Mouse (Mus musculus) heart, embryonic 15.5 days (tissue): Measurements from ENCODE around the gene Arf3. TPM values are rescaled to one million over a fixed set of nuclear protein-coding genes. Genes with fewer than 3 reads are reported as not detected.
A peak's percentile ranks its signal among the peaks of the same experiment; 100 is the strongest.

ENCODE experiments used
- ATAC-seq: fragments of 200-750 bp; cut with Nextera tagmentation; replicated peaks from 2 replicates; pipeline ENCODE4 v1.8.0; 2017; ENCODE audit warnings: low read depth, moderate TSS enrichment; ENCODE audit not compliant: insufficient number of reproducible peaks, insufficient read depth, low FRiP score
- H3K27ac ChIP-seq: fragments of 300-500 bp; sonication (generic); 2 replicates; pipeline ENCODE4 v1.5.1; 2015; ENCODE audit warnings: mild to moderate bottlenecking, inconsistent platforms
- H3K27me3 ChIP-seq: fragments of 300-500 bp; sonication (generic); 2 replicates; pipeline ENCODE4 v1.6.1; 2015; ENCODE audit warnings: inconsistent platforms
- H3K36me3 ChIP-seq: fragments of 300-500 bp; sonication (generic); 2 replicates; pipeline ENCODE4 v1.6.1; 2015; ENCODE audit warnings: mild to moderate bottlenecking, inconsistent platforms
- H3K4me1 ChIP-seq: fragments of 300-500 bp; sonication (generic); replicated peaks from 2 replicates; pipeline ENCODE4 v1.6.1; 2015; ENCODE audit warnings: inconsistent platforms
- H3K4me2 ChIP-seq: fragments of 300-500 bp; sonication (generic); 2 replicates; pipeline ENCODE4 v1.6.1; 2015; ENCODE audit warnings: inconsistent platforms, mild to moderate bottlenecking, moderate library complexity
- H3K4me3 ChIP-seq: fragments of 300-500 bp; sonication (generic); 2 replicates; pipeline ENCODE4 v1.5.1; 2015; ENCODE audit warnings: mild to moderate bottlenecking, inconsistent platforms
- H3K9ac ChIP-seq: fragments of 300-500 bp; sonication (generic); 2 replicates; pipeline ENCODE4 v1.6.1; 2015; ENCODE audit warnings: mild to moderate bottlenecking, inconsistent platforms
- H3K9me3 ChIP-seq: fragments of 300-500 bp; sonication (generic); replicated peaks from 2 replicates; pipeline ENCODE4 v1.6.1; 2016; ENCODE audit warnings: inconsistent platforms
- WGBS: fragments of 180-500 bp; shearing (Covaris S2); methylation state at CpG from one replicate; pipeline ENCODE4 v1.1.7; 2015; ENCODE audit warnings: mixed read lengths; 5-methylcytosine and 5-hydroxymethylcytosine counted together
- polyA plus RNA-seq: library from polyadenylated mRNA; unstranded; fragments of >200 nt; fragmentation: Nextera tagmentation; extraction: Ambion mirVana; gene quantifications from 2 replicates; pipeline ENCODE4 v1.2.1, GENCODE M21; 2015

Arf3 gene
- polyA plus RNA-seq, 1 experiment from 2014 or later, result 29.5 TPM

DNA sequence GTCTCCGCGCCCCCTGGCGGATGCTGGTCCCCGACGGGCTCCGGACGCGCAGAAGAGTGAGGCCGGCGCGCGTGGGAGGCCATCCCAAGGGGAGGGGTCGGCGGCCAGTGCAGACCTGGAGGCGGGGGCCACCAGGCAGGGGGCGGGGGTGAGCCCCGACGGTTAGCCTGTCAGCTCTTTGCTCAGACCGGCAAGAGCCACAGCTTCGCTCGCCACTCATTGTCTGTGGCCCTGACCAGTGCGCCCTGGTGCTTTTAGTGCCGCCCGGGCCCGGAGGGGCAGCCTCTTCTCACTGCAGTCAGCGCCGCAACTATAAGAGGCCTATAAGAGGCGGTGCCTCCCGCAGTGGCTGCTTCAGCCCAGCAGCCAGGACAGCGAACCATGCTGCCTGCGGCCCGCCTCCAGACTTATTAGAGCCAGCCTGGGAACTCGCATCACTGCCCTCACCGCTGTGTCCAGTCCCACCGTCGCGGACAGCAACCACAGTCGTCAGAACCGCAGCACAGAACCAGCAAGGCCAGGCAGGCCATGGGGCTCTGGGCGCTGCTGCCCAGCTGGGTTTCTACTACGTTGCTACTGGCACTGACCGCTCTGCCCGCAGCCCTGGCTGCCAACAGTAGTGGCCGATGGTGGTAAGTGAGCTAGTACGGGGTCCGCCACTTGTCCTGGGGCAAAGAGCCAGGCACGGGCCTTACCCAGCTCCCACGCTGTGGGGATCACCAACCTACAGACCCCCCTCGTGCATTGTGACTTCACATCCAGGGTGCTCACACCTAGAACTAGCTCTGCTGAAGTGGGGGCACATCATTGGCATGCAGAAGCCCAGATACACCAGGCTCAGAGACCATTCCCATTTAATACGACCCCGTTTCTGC lies 26.9 kb upstream of the Arf3 start, which contains the start of gene Wnt1:
Wnt1 (plus strand) TSS at position 197 of the 875 bp plus-strand sequence.
- Histone ChIP-seq H3K9me3 (no peaks in the 10 kb centered on the region), H3K4me2 (peak within 1 kb of the TSS; percentile 60), H3K36me3 (no peaks in the 10 kb centered on the region), H3K4me3 (peak within 1 kb of the TSS; percentile 35), H3K9ac (peak within 1 kb of the TSS; percentile 28; the same call in 1 of the 2 replicates), H3K27me3 (peaks cover 89% of the 10 kb centered on the region), H3K27ac (no peak within 1 kb of the TSS), H3K4me1 (peaks cover 41% of the 10 kb centered on the region)
- ATAC-seq, result peak; percentile 34; the same call in 1 of the 2 replicates
- 4% methylated on average over 51 of the region's 51 CpGs for WGBS

GRCm38 (mm10) chr15:98788972-98789660 lies 26.1 kb upstream of the Arf3 start:
- H3K4me1 ChIP-seq, result peaks cover 41% of the 10 kb centered on the region
- no peak overlapping the region for H3K27ac ChIP-seq
- no peak overlapping the region for H3K9ac ChIP-seq
- 0 out of 2 replicates have a peak, but pooled peaks have one; percentile 19 for ATAC-seq
- H3K9me3 ChIP-seq, result no peaks in the 10 kb centered on the region
- H3K4me2 ChIP-seq, result peak overlapping the region; percentile 51
- no peaks in the 10 kb centered on the region for H3K36me3 ChIP-seq
- 10% methylated on average over 24 of the region's 24 CpGs for WGBS
- H3K4me3 ChIP-seq, result peak overlapping the region; percentile 29
- peaks cover 81% of the 10 kb centered on the region for H3K27me3 ChIP-seq

DNA sequence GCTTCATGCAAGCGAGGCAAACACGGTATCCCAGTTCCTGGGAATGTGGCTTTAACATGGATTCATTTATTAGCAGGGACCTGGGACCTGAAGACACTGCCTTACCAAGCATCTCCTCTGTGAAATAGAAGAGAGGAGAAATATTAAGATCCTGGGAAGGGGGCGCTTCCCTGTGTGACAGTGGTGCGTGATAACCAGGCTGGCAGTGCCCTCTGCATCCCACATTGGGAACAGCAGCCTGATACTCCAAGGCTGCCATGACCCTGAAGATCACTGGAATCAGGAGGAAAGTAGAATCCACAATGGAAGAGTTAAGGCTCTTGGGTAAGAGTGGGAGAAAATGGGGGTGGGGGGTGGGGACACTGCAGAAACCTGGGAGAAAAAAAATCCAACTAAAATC lies 24.9 kb upstream of the Arf3 start:
- ATAC-seq, result no peak

GRCm38 (mm10) chr15:98785744-98786143 lies 22.7 kb upstream of the Arf3 start:
- no peak overlapping the region for H3K9ac ChIP-seq
- no peak overlapping the region for H3K4me2 ChIP-seq
- no peak overlapping the region for H3K4me3 ChIP-seq
- H3K36me3 ChIP-seq, result no peaks in the 10 kb centered on the region
- peaks cover 13% of the 10 kb centered on the region for H3K4me1 ChIP-seq
- no peaks in the 10 kb centered on the region for H3K9me3 ChIP-seq
- ATAC-seq, result no peak
- 38% methylated on average over 7 of the region's 7 CpGs for WGBS
- H3K27ac ChIP-seq, result no peak overlapping the region
- H3K27me3 ChIP-seq, result peaks cover 66% of the 10 kb centered on the region

More for the DNA sequence above, 24.9 kb upstream of the Arf3 start:
- peaks cover 69% of the 10 kb centered on the region for H3K27me3 ChIP-seq
- H3K36me3 ChIP-seq, result no peaks in the 10 kb centered on the region
- H3K4me3 ChIP-seq, result no peak overlapping the region
- WGBS, result 30% methylated on average over 4 of the region's 4 CpGs
- no peak overlapping the region for H3K27ac ChIP-seq
- peaks cover 35% of the 10 kb centered on the region for H3K4me1 ChIP-seq
- H3K9me3 ChIP-seq, result no peaks in the 10 kb centered on the region
- H3K9ac ChIP-seq, result no peak overlapping the region
- H3K4me2 ChIP-seq, result no peak overlapping the region

DNA sequence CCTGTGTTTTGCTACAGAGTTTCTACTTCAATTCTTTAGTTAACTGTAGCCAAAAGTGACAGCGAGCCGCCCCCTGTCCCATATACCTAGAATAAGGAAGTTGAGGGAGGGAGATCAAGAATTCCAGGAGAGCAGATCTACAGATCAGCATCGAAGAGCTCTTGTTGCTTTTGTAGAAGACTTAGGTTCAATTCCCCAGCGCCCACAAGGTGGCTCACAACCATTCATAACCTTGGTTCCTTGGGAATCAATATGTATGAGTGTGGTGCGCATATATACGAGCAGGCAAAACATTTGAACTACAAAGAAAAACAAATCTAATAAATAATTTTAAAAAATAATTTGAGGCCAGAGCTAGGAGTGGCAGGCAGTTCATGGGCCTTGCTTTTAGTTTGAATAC lies 18.2 kb upstream of the Arf3 start:
- Histone ChIP-seq H3K4me2 (no peak overlapping the region), H3K4me1 (peaks cover 36% of the 10 kb centered on the region), H3K27me3 (peaks cover 67% of the 10 kb centered on the region), H3K9me3 (no peaks in the 10 kb centered on the region), H3K9ac (no peak overlapping the region), H3K27ac (no peak overlapping the region), H3K4me3 (no peak overlapping the region), H3K36me3 (no peaks in the 10 kb centered on the region)
- 32% methylated on average over 6 of the region's 6 CpGs for WGBS
- no peak for ATAC-seq

GRCm38 (mm10) chr15:98780573-98780972 lies 17.6 kb upstream of the Arf3 start:
- Histone ChIP-seq H3K9ac (no peak overlapping the region), H3K4me1 (peaks cover 41% of the 10 kb centered on the region), H3K27me3 (peaks cover 70% of the 10 kb centered on the region), H3K27ac (no peak overlapping the region), H3K4me2 (no peak overlapping the region), H3K4me3 (no peak overlapping the region), H3K9me3 (no peaks in the 10 kb centered on the region), H3K36me3 (no peaks in the 10 kb centered on the region)
- 6% methylated on average over 13 of the region's 13 CpGs for WGBS
- ATAC-seq, result no peak; the same call in 1 of the 2 replicates

DNA sequence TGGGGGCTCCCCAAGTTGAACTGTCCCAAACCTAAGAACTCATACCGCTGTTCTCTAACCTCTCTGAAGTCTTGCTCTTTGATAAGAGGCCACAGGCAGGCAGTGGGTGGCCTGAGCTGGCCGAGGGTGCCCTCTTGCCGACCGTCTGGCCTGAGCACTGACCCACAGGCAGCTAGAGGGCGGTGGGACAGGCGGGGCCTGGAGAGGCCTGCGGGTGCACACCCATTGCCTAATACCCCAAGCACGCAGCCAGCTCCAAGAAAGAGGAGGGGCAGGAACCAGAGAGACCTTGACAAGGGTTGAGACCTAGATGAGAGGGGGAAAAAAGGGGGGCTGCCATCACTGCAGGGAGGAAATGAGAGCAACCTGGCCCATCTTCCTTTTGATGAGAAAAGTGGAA lies 17.1 kb upstream of the Arf3 start:
- Histone ChIP-seq H3K9ac (no peak overlapping the region), H3K9me3 (no peaks in the 10 kb centered on the region), H3K4me2 (no peak overlapping the region), H3K27me3 (peaks cover 75% of the 10 kb centered on the region), H3K27ac (no peak overlapping the region), H3K4me3 (no peak overlapping the region), H3K4me1 (peaks cover 41% of the 10 kb centered on the region), H3K36me3 (no peaks in the 10 kb centered on the region)
- WGBS, result 11% methylated on average over 8 of the region's 8 CpGs
- no peak for ATAC-seq

DNA sequence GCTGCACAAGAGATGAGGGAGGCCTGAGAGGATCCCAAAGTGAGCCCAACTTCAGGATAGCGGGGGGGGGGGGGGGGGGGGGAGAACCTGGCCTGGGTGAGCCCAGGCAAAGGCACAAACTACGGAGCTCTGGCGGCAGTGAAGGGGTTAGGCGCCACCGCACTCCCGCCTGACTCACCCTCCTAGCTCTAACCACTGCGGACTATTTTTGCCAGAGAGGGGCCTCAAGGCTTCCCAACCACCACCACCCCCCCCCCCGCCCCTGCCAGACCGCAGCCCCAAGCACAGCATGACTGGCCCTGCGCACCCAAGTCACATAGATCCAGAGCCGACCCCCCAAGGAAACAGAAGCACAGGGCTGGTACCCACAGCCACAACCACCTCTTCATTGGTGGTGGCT lies 15.8 kb upstream of the Arf3 start:
- H3K4me3 ChIP-seq, result peak overlapping the region; percentile 39; the same call in 1 of the 2 replicates
- peak overlapping the region; percentile 66; the same call in 1 of the 2 replicates for H3K4me2 ChIP-seq
- ATAC-seq, result no peak
- no peaks in the 10 kb centered on the region for H3K9me3 ChIP-seq
- no peak overlapping the region for H3K27ac ChIP-seq
- 5% methylated on average over 6 of the region's 11 CpGs for WGBS
- H3K27me3 ChIP-seq, result peaks cover 88% of the 10 kb centered on the region
- peaks cover 45% of the 10 kb centered on the region for H3K4me1 ChIP-seq
- no peaks in the 10 kb centered on the region for H3K36me3 ChIP-seq
- no peak overlapping the region for H3K9ac ChIP-seq

DNA sequence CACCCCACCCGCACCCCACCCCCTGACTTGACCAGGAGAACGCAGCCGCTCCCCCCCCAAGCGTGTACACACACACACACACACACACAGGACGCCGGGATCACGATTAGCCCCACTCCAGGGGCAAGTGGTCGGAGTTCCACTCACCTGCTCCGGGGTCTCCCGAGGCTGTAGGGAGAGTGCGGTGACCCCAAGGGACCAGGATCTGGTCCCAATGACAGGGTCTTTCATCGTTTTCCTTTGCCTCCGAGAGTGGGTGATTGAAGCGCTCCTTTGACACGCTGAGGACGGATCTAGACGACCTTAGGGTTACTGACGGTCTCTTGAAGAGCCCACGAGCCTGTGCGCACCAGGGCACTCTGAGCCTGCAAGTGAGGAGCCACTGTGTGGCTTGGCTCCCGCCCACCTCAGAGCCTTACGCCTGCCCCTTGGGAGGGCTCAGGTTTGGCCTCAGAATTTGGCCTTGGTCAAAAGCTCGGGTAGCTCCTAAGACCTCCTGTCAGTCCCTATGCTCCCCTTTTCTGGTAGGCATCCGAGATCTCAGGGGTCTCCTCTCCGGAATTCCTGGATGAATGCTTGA lies 15.3 kb upstream of the Arf3 start:
- H3K9ac ChIP-seq, result 0 out of 2 replicates have a peak overlapping the region, but pooled peaks have one; percentile 31
- H3K36me3 ChIP-seq, result no peaks in the 10 kb centered on the region
- peaks cover 46% of the 10 kb centered on the region for H3K4me1 ChIP-seq
- H3K4me2 ChIP-seq, result peak overlapping the region; percentile 66
- no peaks in the 10 kb centered on the region for H3K9me3 ChIP-seq
- peak overlapping the region; percentile 39 for H3K4me3 ChIP-seq
- no peak overlapping the region for H3K27ac ChIP-seq
- WGBS, result 2% methylated on average over 25 of the region's 25 CpGs
- peaks cover 93% of the 10 kb centered on the region for H3K27me3 ChIP-seq
- no peak for ATAC-seq

DNA sequence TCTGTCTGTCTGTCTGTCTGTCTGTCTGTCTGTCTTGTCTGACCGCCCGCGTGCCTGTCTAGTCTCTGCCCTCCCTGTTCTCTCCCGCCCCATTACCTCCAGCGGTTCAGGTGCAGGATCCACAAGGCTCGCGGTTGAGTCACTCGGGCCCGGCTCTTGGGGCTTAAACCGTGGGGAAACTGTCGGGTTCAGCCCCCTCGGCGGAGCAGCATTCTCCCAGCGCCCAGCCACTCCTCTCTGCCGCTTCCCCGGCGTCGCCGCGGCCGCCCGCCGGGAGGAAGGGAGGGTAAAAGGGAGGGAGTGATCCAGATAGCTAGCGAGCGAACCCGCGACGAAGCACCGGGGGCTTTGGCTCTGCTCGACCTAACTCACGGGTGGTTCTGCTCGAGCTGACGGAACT lies 14.7 kb upstream of the Arf3 start, which contains the start of gene Wnt10b:
Wnt10b (minus strand) TSS at position 389 of the 400 bp plus-strand sequence.
- Histone ChIP-seq H3K9ac (peak within 1 kb of the TSS; percentile 31; the same call in 1 of the 2 replicates), H3K4me3 (peak within 1 kb of the TSS; percentile 39), H3K36me3 (no peaks in the 10 kb centered on the region), H3K27ac (no peak within 1 kb of the TSS), H3K9me3 (no peaks in the 10 kb centered on the region), H3K4me2 (peak within 1 kb of the TSS; percentile 66), H3K4me1 (peaks cover 51% of the 10 kb centered on the region), H3K27me3 (peaks cover 98% of the 10 kb centered on the region)
- WGBS, result under 1% methylated on average over 33 of the region's 33 CpGs
- no peak for ATAC-seq
